Mouse (Mus musculus): Measurements from ENCODE around the gene Zmpste24.

GRCm38 (mm10) chr4:121018250-121018649 lies 79.8 kb downstream of the Zmpste24 start:
- TF ChIP-seq GATA1 (IDR thresholded peaks at IDR 0.05; ENCODE audit: low read length) (no peak), TAL1 (IDR thresholded peaks at IDR 0.05; ENCODE audit: low read length) (no peak)

Data from erythroblast, embryonic 14.5 days (primary cell).